Mouse (Mus musculus) gastrocnemius, postnatal 25 days (tissue): ENCODE results near the gene Daam1. TPM values are rescaled to one million over a fixed set of nuclear protein-coding genes. Genes with fewer than 3 reads are reported as not detected.

Experiments used
- DNase-seq: peaks from one replicate; pipeline ENCODE4 v3.0.0; 2022
- total RNA-seq, 2 experiments: library from RNA; stranded (reverse); gene quantifications; 1 replicate in 1 of 2; 2 replicates in 1 of 2; pipeline ENCODE4 v1.2.3; 2021

The Daam1 gene
- total RNA-seq, 2 experiments from 2014 or later = 10.4 to 13.8 TPM

GRCm38 (mm10) chr12:71969941-71970629 is 139.2 kb downstream of the Daam1 start:
- DNase-seq = no peak

GRCm38 (mm10) chr12:71970791-71971654 is 140.1 kb downstream of the Daam1 start:
- no peak for DNase-seq

GRCm38 (mm10) chr12:71972126-71972525 is 141.2 kb downstream of the Daam1 start:
- no peak for DNase-seq

- DNase-seq = peak; percentile 39
These were observed 141.9 kb downstream of the Daam1 start for GRCm38 (mm10) chr12:71972619-71973266.

GRCm38 (mm10) chr12:71973577-71973976 is 142.7 kb downstream of the Daam1 start:
- DNase-seq = peak; percentile 23

GRCm38 (mm10) chr12:71975626-71976025 is 144.7 kb downstream of the Daam1 start:
- no peak for DNase-seq

- DNase-seq = no peak
These were observed 145.6 kb downstream of the Daam1 start for GRCm38 (mm10) chr12:71976361-71976960.

- DNase-seq = no peak
These were observed 146.5 kb downstream of the Daam1 start for GRCm38 (mm10) chr12:71977364-71977763.

GRCm38 (mm10) chr12:71978513-71979352 is 147.9 kb downstream of the Daam1 start:
- DNase-seq = no peak

GRCm38 (mm10) chr12:71980166-71980565 is 149.3 kb downstream of the Daam1 start:
- DNase-seq = no peak

- DNase-seq = no peak
These were observed 149.9 kb downstream of the Daam1 start for GRCm38 (mm10) chr12:71980746-71981145.

GRCm38 (mm10) chr12:71981250-71981649 is 150.4 kb downstream of the Daam1 start:
- no peak for DNase-seq

GRCm38 (mm10) chr12:71981791-71982190 is 150.9 kb downstream of the Daam1 start:
- DNase-seq = no peak

GRCm38 (mm10) chr12:71983102-71983715 is 152.3 kb downstream of the Daam1 start:
- peak; percentile 29 for DNase-seq

GRCm38 (mm10) chr12:71987161-71987560 is 156.3 kb downstream of the Daam1 start:
- DNase-seq = no peak

GRCm38 (mm10) chr12:71987885-71988284 is 157.0 kb downstream of the Daam1 start:
- DNase-seq = no peak

- no peak for DNase-seq
These were observed 158.7 kb downstream of the Daam1 start for GRCm38 (mm10) chr12:71989596-71989995.

GRCm38 (mm10) chr12:71992599-71993210 is 161.8 kb downstream of the Daam1 start:
- DNase-seq = no peak

- DNase-seq = peak; percentile 38
These were observed 165.0 kb downstream of the Daam1 start for GRCm38 (mm10) chr12:71995831-71996230.

- no peak for DNase-seq
These were observed 166.0 kb downstream of the Daam1 start for GRCm38 (mm10) chr12:71996920-71997319.

GRCm38 (mm10) chr12:71997364-71997763 is 166.5 kb downstream of the Daam1 start:
- no peak for DNase-seq
